24 mouse cellular contexts compared by ENCODE assay signal in the genomic region with DNA sequence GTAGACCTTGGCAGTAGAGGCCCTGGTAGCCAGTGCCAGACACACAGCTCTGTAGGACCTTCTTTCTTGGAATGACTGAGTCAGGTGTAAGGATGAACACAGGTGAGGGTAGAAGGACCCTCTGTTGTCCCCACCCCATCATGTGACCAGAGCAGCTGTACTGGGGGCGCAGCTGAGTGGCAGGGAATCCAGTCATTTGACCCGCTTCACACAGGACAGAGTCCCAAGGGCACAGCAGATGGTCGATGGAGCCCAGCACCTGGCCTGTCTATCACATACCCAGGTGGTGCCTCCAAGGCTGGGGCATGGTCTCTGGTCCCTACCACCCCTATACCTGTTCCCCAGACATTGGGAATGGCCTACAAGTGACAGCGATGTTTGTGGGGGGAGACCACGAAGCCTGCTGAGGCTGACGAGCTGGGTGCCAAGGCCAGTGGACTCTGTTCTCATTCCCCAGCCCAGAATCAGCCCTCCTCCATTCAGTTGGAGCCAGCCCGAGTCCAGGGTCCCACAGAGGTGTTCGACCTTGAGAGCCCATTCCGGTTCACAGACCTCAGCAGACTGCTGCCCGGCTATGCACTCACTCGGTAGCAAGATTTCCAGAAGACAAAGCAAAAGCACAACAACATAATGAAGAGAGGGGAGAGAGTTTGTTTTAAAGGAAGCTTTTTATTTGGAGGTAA. TPM values are rescaled to one million over a fixed set of nuclear protein-coding genes. Genes with fewer than 3 reads are reported as not detected.
DNase-seq lines count a peak whose midpoint lies in the region; ATAC-seq and TF ChIP-seq lines count a peak whose summit lies in the region.
"Had no signal": no experiment of that assay in that cellular context is flagged by ENCODE, and none has a peak within 500 bp of the region (broad histone marks: within the 10 kb centered on the region; RNA-seq: fewer than 3 reads in every experiment).

No protein-coding gene starts in this region.

- no peaks in the 10 kb centered on the region for H3K36me3 ChIP-seq in liver, postnatal 0 days (replicated peaks; ENCODE audit: insufficient read depth, low read length)
- H3K36me3 ChIP-seq: heart, embryonic 10.5 days; hindbrain, embryonic 12.5 days; limb, embryonic 13.5 days; midbrain, embryonic 12.5 days had no signal

- no peak for DNase-seq in layer of hippocampus, adult 2 months (ENCODE audit: low spot score in 2 of 2)
- DNase-seq in layer of hippocampus, postnatal 10 days (ENCODE audit: low spot score in 2 of 2): no peak
- peak; percentile 92 for DNase-seq in kidney, adult 9 months
- peak; percentile 78 to 93 for DNase-seq in kidney, postnatal 25 days
- DNase-seq in liver, postnatal 0 days: peak; percentile 44
- no peak for DNase-seq in adrenal gland, adult 2 months
- no peak for DNase-seq in ovary, postnatal 10 days (ENCODE audit: low spot score)
- DNase-seq: cerebellum, adult 8-10 months; heart, postnatal 10 days; layer of hippocampus, postnatal 36 days; right cerebral cortex, postnatal 14 days; thymus, adult 2 months had no signal

- TF ChIP-seq CTCF in layer of hippocampus, adult 2 months (conservative IDR thresholded peaks at IDR 0.05): no peak
- no peak for TF ChIP-seq CTCF in liver, postnatal 0 days (IDR thresholded peaks at IDR 0.05; ENCODE audit: low read depth)

- no peaks in the 10 kb centered on the region for H3K27me3 ChIP-seq in liver, postnatal 0 days (ENCODE audit: insufficient read depth, low read length)
- H3K27me3 ChIP-seq: hindbrain, embryonic 12.5 days; limb, embryonic 13.5 days; midbrain, embryonic 12.5 days had no signal

- H3K4me1 ChIP-seq in liver, postnatal 0 days (ENCODE audit: insufficient read depth): peaks cover 83% of the 10 kb centered on the region

- WGBS in liver, postnatal 0 days (ENCODE audit: insufficient replicate concordance): 70% methylated on average over 11 of the region's 11 CpGs

- H3K4me2 ChIP-seq in liver, postnatal 0 days (ENCODE audit: low read depth, low read length): peak overlapping the region; percentile 15; the same call in 1 of the 2 replicates
- H3K4me2 ChIP-seq: hindbrain, embryonic 12.5 days; limb, embryonic 13.5 days; midbrain, embryonic 12.5 days had no signal

- ATAC-seq in liver, postnatal 0 days: peak; percentile 11; the same call in 1 of the 2 replicates
- ATAC-seq: forebrain, embryonic 14.5 days; inflammation-experienced regulatory T-cells, adult 6 months had no signal

- H3K9ac ChIP-seq in liver, postnatal 0 days (replicated peaks): peak overlapping the region; percentile 3; the same call in 1 of the 2 replicates
- H3K9ac ChIP-seq: hindbrain, embryonic 12.5 days; limb, embryonic 13.5 days; midbrain, embryonic 12.5 days had no signal

- no peak for TF ChIP-seq EP300 in liver, postnatal 0 days (IDR thresholded peaks at IDR 0.05; ENCODE audit: low read depth)

- H3K4me3 ChIP-seq in layer of hippocampus, adult 2 months: no peak overlapping the region
- no peak overlapping the region for H3K4me3 ChIP-seq in liver, postnatal 0 days (ENCODE audit: low read depth, low read length)
- H3K4me3 ChIP-seq: erythroblast, embryonic 14.5 days; heart, embryonic 10.5 days; hindbrain, embryonic 12.5 days; limb, embryonic 13.5 days; midbrain, embryonic 12.5 days had no signal

- peak overlapping the region; percentile 77; the same call in 1 of the 2 replicates for H3K27ac ChIP-seq in layer of hippocampus, adult 2 months
- H3K27ac ChIP-seq in liver, postnatal 0 days (ENCODE audit: low read depth): peak overlapping the region; percentile 96
- H3K27ac ChIP-seq: hindbrain, embryonic 12.5 days; limb, embryonic 13.5 days; midbrain, embryonic 12.5 days had no signal

- no peaks in the 10 kb centered on the region for H3K9me3 ChIP-seq in liver, postnatal 0 days (ENCODE audit: low read length)
- H3K9me3 ChIP-seq: heart, embryonic 10.5 days; hindbrain, embryonic 12.5 days; limb, embryonic 13.5 days; midbrain, embryonic 12.5 days had no signal

RNA-seq across cellular contexts. Expression of gene Gpr146, which starts 8.7 kb away (rescaled TPM):
- total RNA-seq in layer of hippocampus, adult 2 months (2021): 10 to 100 TPM; 11.5 to 12.8 TPM
- total RNA-seq in layer of hippocampus, postnatal 10 days (2021): 1 to 10 TPM; 6.8 to 7.8 TPM
- 14.5 and 14.7 TPM in 2 replicates for polyA plus RNA-seq in liver, postnatal 0 days (2015; fragmentation: Nextera tagmentation; extraction: Ambion mirVana)
- 10 to 100 TPM in 1 of 2 experiments, 1 to 10 TPM in 1; 9.2 to 21.2 TPM for total RNA-seq in adrenal gland, adult 2 months (2021)
- 31.4 and 33.8 TPM in 2 replicates for polyA plus RNA-seq in adrenal gland, adult 2 months (2012; rRNA removed)

RNA-seq across cellular contexts. Expression of gene Cyp2w1, which starts 16.4 kb away (rescaled TPM):
- total RNA-seq in layer of hippocampus, adult 2 months (2021): not detected
- total RNA-seq in layer of hippocampus, postnatal 10 days (2021): not detected
- not detected in 2 replicates for polyA plus RNA-seq in liver, postnatal 0 days (2015; fragmentation: Nextera tagmentation; extraction: Ambion mirVana)
- total RNA-seq in adrenal gland, adult 2 months (2021): not detected
- not detected in 2 replicates for polyA plus RNA-seq in adrenal gland, adult 2 months (2012; rRNA removed)
- total RNA-seq: common myeloid progenitor, adult 5-6 weeks; gastrocnemius, postnatal 4 days; heart, postnatal 10 days; layer of hippocampus, postnatal 36 days; left cerebral cortex, postnatal 14 days had no signal
- polyA plus RNA-seq: forebrain, embryonic 14.5 days; heart, embryonic 10.5 days; inflammation-experienced regulatory T-cells, adult 6 months; macrophage; neural tube, embryonic 14.5 days had no signal

RNA-seq across cellular contexts. Expression of gene Cox19, which starts 17.6 kb away (rescaled TPM):
- total RNA-seq in layer of hippocampus, adult 2 months (2021): 10 to 100 TPM; 74.3 to 76.8 TPM
- 10 to 100 TPM; 74.9 to 79.5 TPM for total RNA-seq in layer of hippocampus, postnatal 10 days (2021)
- polyA plus RNA-seq in liver, postnatal 0 days (2015; fragmentation: Nextera tagmentation; extraction: Ambion mirVana): 34.4 and 37.1 TPM in 2 replicates
- 10 to 100 TPM; 81.2 to 85.7 TPM for total RNA-seq in adrenal gland, adult 2 months (2021)
- 97.6 and 107 TPM in 2 replicates for polyA plus RNA-seq in adrenal gland, adult 2 months (2012; rRNA removed)

RNA-seq across cellular contexts. Expression of gene C130050O18Rik, which starts 36.3 kb away (rescaled TPM):
- under 1 TPM in 1 of 2 experiments, not detected in 1; 0.18 TPM for total RNA-seq in layer of hippocampus, adult 2 months (2021)
- under 1 TPM; 0.22 to 0.32 TPM for total RNA-seq in layer of hippocampus, postnatal 10 days (2021)
- 1.9 and 2.0 TPM in 2 replicates for polyA plus RNA-seq in liver, postnatal 0 days (2015; fragmentation: Nextera tagmentation; extraction: Ambion mirVana)
- total RNA-seq in adrenal gland, adult 2 months (2021): 1 to 10 TPM in 1 of 2 experiments, under 1 TPM in 1; 0.46 to 1.3 TPM
- 1.7 and 1.9 TPM in 2 replicates for polyA plus RNA-seq in adrenal gland, adult 2 months (2012; rRNA removed)
- polyA plus RNA-seq: erythroblast, embryonic 14.5 days; inflammation-experienced regulatory T-cells, adult 6 months had no signal

RNA-seq across cellular contexts. Expression of gene Adap1, which starts 43.4 kb away (rescaled TPM):
- total RNA-seq in layer of hippocampus, adult 2 months (2021): 100 to 1,000 TPM; 162 to 171 TPM
- total RNA-seq in layer of hippocampus, postnatal 10 days (2021): 100 to 1,000 TPM; 255 to 270 TPM
- 3.7 and 4.3 TPM in 2 replicates for polyA plus RNA-seq in liver, postnatal 0 days (2015; fragmentation: Nextera tagmentation; extraction: Ambion mirVana)
- 1 to 10 TPM; 4.9 to 5.0 TPM for total RNA-seq in adrenal gland, adult 2 months (2021)
- polyA plus RNA-seq in adrenal gland, adult 2 months (2012; rRNA removed): 8.6 and 10.5 TPM in 2 replicates

Comparison
In these comparisons a context has a peak if more than half of its experiments do, and no peak if none do; other contexts are left out.
1. DNase-seq: peak in kidney, adult 9 months (single experiment), kidney, postnatal 25 days (2 of 2) and liver, postnatal 0 days (single experiment); none in layer of hippocampus, adult 2 months (0 of 2), layer of hippocampus, postnatal 10 days (0 of 2), adrenal gland, adult 2 months (single experiment) and ovary, postnatal 10 days (single experiment).